Mouse (Mus musculus): Measurements from ENCODE around the gene Zfp882. TPM values are rescaled to one million over a fixed set of nuclear protein-coding genes. Genes with fewer than 3 reads are reported as not detected.

The Zfp882 gene
- polyA plus RNA-seq, 1 experiment = 0.55 TPM

- Histone ChIP-seq H3K4me3 (no peak overlapping the region), H3K79me2 (ENCODE audit: control insufficient read depth, insufficient read depth) (peaks cover 10% of the 10 kb centered on the region), H3ac (ENCODE audit: control insufficient read depth, insufficient read length) (no peak overlapping the region), H3K4me2 (ENCODE audit: low read depth) (no peak overlapping the region), H3K27me3 (ENCODE audit: control insufficient read depth, insufficient read depth, insufficient read length) (no peaks in the 10 kb centered on the region), H3K36me3 (ENCODE audit: control insufficient read depth, insufficient read depth) (peaks cover 29% of the 10 kb centered on the region)
- no peak for TF ChIP-seq MYOG (IDR thresholded peaks at IDR 0.05; ENCODE audit: control insufficient read depth in 1 of 3, insufficient read depth in 1 of 3, insufficient read length in 2 of 3, low read depth in 2 of 3)
Measured at GRCm38 (mm10) chr8:71965166-71965565, 56.8 kb downstream of the Zfp882 start.

Other genes with a start within 250 kb of the Zfp882 start
- 4.6 TPM for gene Unc13a, start 236.9 kb upstream of the Zfp882 start, polyA plus RNA-seq (2012; fragmentation: generic; extraction: Trizol)
- 1.5 TPM for gene Jak3, start 232.3 kb upstream of the Zfp882 start, polyA plus RNA-seq (2012; fragmentation: generic; extraction: Trizol)
- 0.13 TPM for gene Insl3, start 219.4 kb upstream of the Zfp882 start, polyA plus RNA-seq (2012; fragmentation: generic; extraction: Trizol)
- 0.01 TPM for gene B3gnt3, start 206.8 kb upstream of the Zfp882 start, polyA plus RNA-seq (2012; fragmentation: generic; extraction: Trizol)
- not detected for gene Fcho1, start 182.9 kb upstream of the Zfp882 start, polyA plus RNA-seq (2012; fragmentation: generic; extraction: Trizol)
- gene Zfp709, start 26.6 kb upstream of the Zfp882 start, polyA plus RNA-seq (2012; fragmentation: generic; extraction: Trizol) = 0.31 TPM
- gene Zfp617, start within 50 bp of the Zfp882 start, polyA plus RNA-seq (2012; fragmentation: generic; extraction: Trizol) = 6.2 TPM
- 2.7 TPM for gene Zfp961, start 42.4 kb downstream of the Zfp882 start, polyA plus RNA-seq (2012; fragmentation: generic; extraction: Trizol)
- gene Cyp4f18, start 101.0 kb downstream of the Zfp882 start, polyA plus RNA-seq (2012; fragmentation: generic; extraction: Trizol) = 0.16 TPM
- not detected for gene Olfr372, start 132.6 kb downstream of the Zfp882 start, polyA plus RNA-seq (2012; fragmentation: generic; extraction: Trizol)
- not detected for gene Olfr373, start 174.6 kb downstream of the Zfp882 start, polyA plus RNA-seq (2012; fragmentation: generic; extraction: Trizol)
- not detected for gene Olfr374, start 198.4 kb downstream of the Zfp882 start, polyA plus RNA-seq (2012; fragmentation: generic; extraction: Trizol)
- gene Tpm4, start 226.4 kb downstream of the Zfp882 start, polyA plus RNA-seq (2012; fragmentation: generic; extraction: Trizol) = 205 TPM